Mouse (Mus musculus): ENCODE measurements around the gene Dot1l. TPM values are rescaled to one million over a fixed set of nuclear protein-coding genes. Genes with fewer than 3 reads are reported as not detected.
A peak's percentile ranks its signal among the peaks of the same experiment; 100 is the strongest.

The Dot1l gene
- polyA plus RNA-seq, 1 experiment from 2014 or later, result 7.5 TPM

DNA sequence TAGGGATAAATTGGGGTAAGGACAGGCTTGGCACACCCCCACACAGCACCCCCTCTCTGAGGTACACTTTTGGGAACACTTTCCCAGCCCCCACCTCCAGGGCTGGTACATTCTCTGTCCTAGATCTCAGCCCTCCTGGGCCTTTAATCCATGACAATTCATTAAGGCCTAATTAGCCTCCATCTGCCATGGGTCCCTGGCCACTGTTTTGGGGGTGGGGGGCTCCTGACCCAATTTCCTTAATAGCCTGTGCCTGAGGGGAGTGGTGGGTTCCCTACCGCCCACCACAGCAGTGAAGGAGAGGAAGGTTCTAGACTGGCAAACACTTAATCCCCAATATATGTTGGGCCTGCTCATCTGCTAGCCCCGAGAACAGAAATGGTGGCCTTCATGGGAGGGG, 86.7 kb downstream of the Dot1l start:
- WGBS (ENCODE audit: insufficient replicate concordance), result 62% methylated on average over 2 of the region's 2 CpGs
- ATAC-seq (ENCODE audit: low read depth), result no peak
- Histone ChIP-seq H3K4me3 (ENCODE audit: low read depth, low read length) (no peak overlapping the region), H3K27ac (ENCODE audit: low read length) (no peak overlapping the region), H3K4me2 (ENCODE audit: low read depth, low read length) (no peak overlapping the region), H3K4me1 (ENCODE audit: control insufficient read depth, low read depth, low read length) (peaks cover 7% of the 10 kb centered on the region; the same call in 1 of the 2 replicates), H3K9ac (ENCODE audit: low read depth, low read length) (no peak overlapping the region), H3K9me3 (replicated peaks; ENCODE audit: control insufficient read depth, low read length) (no peaks in the 10 kb centered on the region), H3K36me3 (ENCODE audit: control insufficient read depth, insufficient read depth) (no peaks in the 10 kb centered on the region), H3K27me3 (ENCODE audit: control insufficient read depth, insufficient read depth, low read depth, low read length) (peaks cover 67% of the 10 kb centered on the region)

- peaks cover 3% of the 10 kb centered on the region; the same call in 1 of the 2 replicates for H3K4me1 ChIP-seq (ENCODE audit: control insufficient read depth, low read depth, low read length)
- no peaks in the 10 kb centered on the region for H3K9me3 ChIP-seq (replicated peaks; ENCODE audit: control insufficient read depth, low read length)
- no peak overlapping the region for H3K27ac ChIP-seq (ENCODE audit: low read length)
- WGBS (ENCODE audit: insufficient replicate concordance), result 71% methylated on average over 15 of the region's 15 CpGs
- H3K4me2 ChIP-seq (ENCODE audit: low read depth, low read length), result no peak overlapping the region
- no peak for ATAC-seq (ENCODE audit: low read depth)
- H3K4me3 ChIP-seq (ENCODE audit: low read depth, low read length), result no peak overlapping the region
- no peaks in the 10 kb centered on the region for H3K36me3 ChIP-seq (ENCODE audit: control insufficient read depth, insufficient read depth)
- peaks cover 60% of the 10 kb centered on the region for H3K27me3 ChIP-seq (ENCODE audit: control insufficient read depth, insufficient read depth, low read depth, low read length)
- H3K9ac ChIP-seq (ENCODE audit: low read depth, low read length), result no peak overlapping the region
These were observed 87.3 kb downstream of the Dot1l start for GRCm38 (mm10) chr10:80842334-80842733.

DNA sequence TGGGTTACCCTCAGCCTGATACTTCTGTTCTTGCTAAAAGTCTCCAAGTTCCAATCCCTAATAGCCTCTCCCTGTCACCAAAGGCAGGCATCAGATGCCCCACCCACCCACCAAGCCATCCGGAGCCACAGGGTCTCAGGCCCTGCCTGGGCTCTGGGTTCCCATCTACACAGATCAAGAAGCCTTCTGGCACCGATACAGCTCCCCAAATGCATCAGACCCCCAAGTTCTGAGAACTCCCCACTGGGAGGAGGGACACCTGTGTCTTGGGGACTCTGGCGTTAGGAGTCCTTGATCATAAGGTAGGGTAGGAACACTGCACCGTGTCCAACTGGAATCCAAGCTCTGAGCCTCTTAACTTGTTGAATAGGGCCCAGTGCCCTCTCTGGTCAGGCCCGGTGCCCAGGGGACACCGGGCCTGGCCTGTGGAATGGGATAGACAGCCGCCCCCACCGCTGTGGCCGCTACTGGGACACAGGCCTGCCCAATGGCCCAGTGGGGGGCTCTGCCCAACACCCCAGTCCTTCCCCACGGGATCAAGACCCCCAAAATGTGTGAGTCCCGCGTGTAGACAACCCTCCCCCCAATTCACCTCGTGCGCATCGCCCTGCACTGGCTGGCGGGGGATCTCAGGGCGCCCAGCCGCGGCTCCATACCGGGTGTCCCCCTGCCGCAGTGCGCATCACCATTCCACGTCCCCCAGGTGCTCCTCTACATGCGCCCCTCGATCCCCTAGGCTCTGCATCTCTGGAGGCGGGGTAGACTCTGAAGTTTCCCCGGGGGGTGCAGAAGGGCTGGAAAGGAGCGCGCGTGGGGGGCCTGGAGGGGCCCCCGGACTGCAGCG, 88.3 kb downstream of the Dot1l start:
- no peaks in the 10 kb centered on the region for H3K36me3 ChIP-seq (ENCODE audit: control insufficient read depth, insufficient read depth)
- H3K9me3 ChIP-seq (replicated peaks; ENCODE audit: control insufficient read depth, low read length), result no peaks in the 10 kb centered on the region
- ATAC-seq (ENCODE audit: low read depth), result no peak
- H3K27me3 ChIP-seq (ENCODE audit: control insufficient read depth, insufficient read depth, low read depth, low read length), result peaks cover 55% of the 10 kb centered on the region
- H3K9ac ChIP-seq (ENCODE audit: low read depth, low read length), result no peak overlapping the region
- peaks cover 6% of the 10 kb centered on the region for H3K4me1 ChIP-seq (ENCODE audit: control insufficient read depth, low read depth, low read length)
- 13% methylated on average over 32 of the region's 32 CpGs for WGBS (ENCODE audit: insufficient replicate concordance)
- peak overlapping the region; percentile 21; the same call in 1 of the 2 replicates for H3K4me3 ChIP-seq (ENCODE audit: low read depth, low read length)
- no peak overlapping the region for H3K27ac ChIP-seq (ENCODE audit: low read length)
- peak overlapping the region; percentile 35; the same call in 1 of the 2 replicates for H3K4me2 ChIP-seq (ENCODE audit: low read depth, low read length)

DNA sequence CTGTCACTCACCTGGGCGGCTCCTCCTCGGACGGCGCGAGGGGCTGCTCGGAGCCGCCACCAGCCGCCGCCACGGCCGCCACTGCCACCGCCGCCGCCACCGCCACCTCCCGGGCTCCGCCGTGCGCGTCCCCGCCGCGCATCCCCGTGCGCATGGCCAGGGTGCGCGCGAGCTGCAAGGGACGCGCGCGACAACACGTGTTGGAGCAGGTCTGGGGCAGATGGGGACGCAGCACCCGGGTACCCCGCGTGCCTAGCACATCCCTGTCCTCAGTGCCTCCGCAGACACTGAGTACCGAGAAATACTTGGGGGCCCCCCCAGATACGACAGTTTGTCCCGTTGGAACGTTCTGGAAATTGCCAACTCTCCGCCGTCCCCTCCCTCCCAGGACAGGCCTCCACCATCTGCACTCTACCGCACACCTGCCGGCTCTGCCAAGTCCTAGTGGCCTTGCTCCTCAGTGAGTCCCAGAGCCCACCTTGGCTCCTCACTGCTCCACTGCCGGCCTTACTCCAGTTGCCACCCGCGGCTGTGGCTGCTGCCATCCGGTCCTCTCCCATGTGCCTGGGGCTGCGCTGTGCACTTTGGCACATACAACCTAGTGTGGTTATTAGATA, 89.0 kb downstream of the Dot1l start, which contains the start of gene Lingo3:
TSS of gene Lingo3 (minus strand) at position 109 of the 617 bp plus-strand sequence.
- peaks cover 55% of the 10 kb centered on the region for H3K27me3 ChIP-seq (ENCODE audit: control insufficient read depth, insufficient read depth, low read depth, low read length)
- H3K27ac ChIP-seq (ENCODE audit: low read length), result no peak within 1 kb of the TSS
- peaks cover 11% of the 10 kb centered on the region for H3K4me1 ChIP-seq (ENCODE audit: control insufficient read depth, low read depth, low read length)
- no peaks in the 10 kb centered on the region for H3K9me3 ChIP-seq (replicated peaks; ENCODE audit: control insufficient read depth, low read length)
- ATAC-seq (ENCODE audit: low read depth), result no peak
- peak within 1 kb of the TSS; percentile 21; the same call in 1 of the 2 replicates for H3K4me3 ChIP-seq (ENCODE audit: low read depth, low read length)
- no peak within 1 kb of the TSS for H3K9ac ChIP-seq (ENCODE audit: low read depth, low read length)
- no peaks in the 10 kb centered on the region for H3K36me3 ChIP-seq (ENCODE audit: control insufficient read depth, insufficient read depth)
- H3K4me2 ChIP-seq (ENCODE audit: low read depth, low read length), result peak within 1 kb of the TSS; percentile 35; the same call in 1 of the 2 replicates
- 5% methylated on average over 42 of the region's 51 CpGs for WGBS (ENCODE audit: insufficient replicate concordance)

MicroRNAs within 50 kb of the gene (microRNA counts, 519-probe panel; counts per million panel counts)
- 60.7 counts per million for microRNA mmu-miR-1982

Small RNA genes lying within 50 kb of the gene (microRNA-seq; reads per million reads assigned to microRNA genes)
- gene Mir1982, result 2.2 reads per million

Other genes starting within 250 kb of the Dot1l start
- gene Atp8b3, start 216.1 kb upstream of the Dot1l start, polyA plus RNA-seq (2015; fragmentation: Nextera tagmentation; extraction: Ambion mirVana), result 0.02 TPM in 1 of 2 replicates, not detected in the other
- 10.9 and 12.1 TPM in 2 replicates for gene Rexo1, start 193.6 kb upstream of the Dot1l start, polyA plus RNA-seq (2015; fragmentation: Nextera tagmentation; extraction: Ambion mirVana)
- gene Klf16, start 177.9 kb upstream of the Dot1l start, polyA plus RNA-seq (2015; fragmentation: Nextera tagmentation; extraction: Ambion mirVana), result 9.6 and 10.7 TPM in 2 replicates
- gene Abhd17a, start 164.9 kb upstream of the Dot1l start, polyA plus RNA-seq (2015; fragmentation: Nextera tagmentation; extraction: Ambion mirVana), result 31.4 and 35.9 TPM in 2 replicates
- 35.3 and 38.3 TPM in 2 replicates for gene Scamp4, start 152.3 kb upstream of the Dot1l start, polyA plus RNA-seq (2015; fragmentation: Nextera tagmentation; extraction: Ambion mirVana)
- gene Adat3, start 152.3 kb upstream of the Dot1l start, polyA plus RNA-seq (2015; fragmentation: Nextera tagmentation; extraction: Ambion mirVana), result 3.2 and 3.7 TPM in 2 replicates
- gene Gm49322, start 149.2 kb upstream of the Dot1l start, polyA plus RNA-seq (2015; fragmentation: Nextera tagmentation; extraction: Ambion mirVana), result 1.2 and 1.5 TPM in 2 replicates
- gene Csnk1g2, start 132.4 kb upstream of the Dot1l start, polyA plus RNA-seq (2015; fragmentation: Nextera tagmentation; extraction: Ambion mirVana), result 5.0 and 9.8 TPM in 2 replicates
- 2.8 and 5.1 TPM in 2 replicates for gene Btbd2, start 98.1 kb upstream of the Dot1l start, polyA plus RNA-seq (2015; fragmentation: Nextera tagmentation; extraction: Ambion mirVana)
- gene Mknk2, start 77.1 kb upstream of the Dot1l start, polyA plus RNA-seq (2015; fragmentation: Nextera tagmentation; extraction: Ambion mirVana), result 41.5 and 54.4 TPM in 2 replicates
- 26.1 and 27.4 TPM in 2 replicates for gene Mob3a, start 53.2 kb upstream of the Dot1l start, polyA plus RNA-seq (2015; fragmentation: Nextera tagmentation; extraction: Ambion mirVana)
- gene Izumo4, start 53.0 kb upstream of the Dot1l start, polyA plus RNA-seq (2015; fragmentation: Nextera tagmentation; extraction: Ambion mirVana), result 9.3 and 10.4 TPM in 2 replicates
- 20.9 and 21.2 TPM in 2 replicates for gene Ap3d1, start 12.9 kb upstream of the Dot1l start, polyA plus RNA-seq (2015; fragmentation: Nextera tagmentation; extraction: Ambion mirVana)
- 23.4 and 30.1 TPM in 2 replicates for gene Sf3a2, start 43.0 kb downstream of the Dot1l start, polyA plus RNA-seq (2015; fragmentation: Nextera tagmentation; extraction: Ambion mirVana)
- 61.4 and 64.7 TPM in 2 replicates for gene Plekhj1, start 43.4 kb downstream of the Dot1l start, polyA plus RNA-seq (2015; fragmentation: Nextera tagmentation; extraction: Ambion mirVana)
- gene Amh, start 50.0 kb downstream of the Dot1l start, polyA plus RNA-seq (2015; fragmentation: Nextera tagmentation; extraction: Ambion mirVana), result 0.08 TPM in 1 of 2 replicates, not detected in the other
- gene Jsrp1, start 58.3 kb downstream of the Dot1l start, polyA plus RNA-seq (2015; fragmentation: Nextera tagmentation; extraction: Ambion mirVana), result 0.54 and 1.2 TPM in 2 replicates
- gene Oaz1, start 71.5 kb downstream of the Dot1l start, polyA plus RNA-seq (2015; fragmentation: Nextera tagmentation; extraction: Ambion mirVana), result 1,363 and 1,382 TPM in 2 replicates
- not detected in 2 replicates for gene Lingo3, start 88.8 kb downstream of the Dot1l start, polyA plus RNA-seq (2015; fragmentation: Nextera tagmentation; extraction: Ambion mirVana)
- 92.5 and 108 TPM in 2 replicates for gene Lsm7, start 100.0 kb downstream of the Dot1l start, polyA plus RNA-seq (2015; fragmentation: Nextera tagmentation; extraction: Ambion mirVana)
- gene Sppl2b, start 100.1 kb downstream of the Dot1l start, polyA plus RNA-seq (2015; fragmentation: Nextera tagmentation; extraction: Ambion mirVana), result 60.4 and 65.3 TPM in 2 replicates
- gene Tmprss9, start 116.6 kb downstream of the Dot1l start, polyA plus RNA-seq (2015; fragmentation: Nextera tagmentation; extraction: Ambion mirVana), result 0.04 TPM in 1 of 2 replicates, not detected in the other
- 151 and 160 TPM in 2 replicates for gene Timm13, start 145.8 kb downstream of the Dot1l start, polyA plus RNA-seq (2015; fragmentation: Nextera tagmentation; extraction: Ambion mirVana)
- gene Lmnb2, start 163.0 kb downstream of the Dot1l start, polyA plus RNA-seq (2015; fragmentation: Nextera tagmentation; extraction: Ambion mirVana), result 10.3 TPM in 2 replicates
- gene Gadd45b, start 174.9 kb downstream of the Dot1l start, polyA plus RNA-seq (2015; fragmentation: Nextera tagmentation; extraction: Ambion mirVana), result 4.0 and 5.0 TPM in 2 replicates

All from liver, embryonic 16.5 days (tissue).